Mouse (Mus musculus): ENCODE data around the gene Syt12.
"Not testable (repeated sequence)": the region's sequence is repeated elsewhere in the genome, so short reads cannot be mapped to it uniquely, and the experiment has no call there.

Gene Syt12

DNA sequence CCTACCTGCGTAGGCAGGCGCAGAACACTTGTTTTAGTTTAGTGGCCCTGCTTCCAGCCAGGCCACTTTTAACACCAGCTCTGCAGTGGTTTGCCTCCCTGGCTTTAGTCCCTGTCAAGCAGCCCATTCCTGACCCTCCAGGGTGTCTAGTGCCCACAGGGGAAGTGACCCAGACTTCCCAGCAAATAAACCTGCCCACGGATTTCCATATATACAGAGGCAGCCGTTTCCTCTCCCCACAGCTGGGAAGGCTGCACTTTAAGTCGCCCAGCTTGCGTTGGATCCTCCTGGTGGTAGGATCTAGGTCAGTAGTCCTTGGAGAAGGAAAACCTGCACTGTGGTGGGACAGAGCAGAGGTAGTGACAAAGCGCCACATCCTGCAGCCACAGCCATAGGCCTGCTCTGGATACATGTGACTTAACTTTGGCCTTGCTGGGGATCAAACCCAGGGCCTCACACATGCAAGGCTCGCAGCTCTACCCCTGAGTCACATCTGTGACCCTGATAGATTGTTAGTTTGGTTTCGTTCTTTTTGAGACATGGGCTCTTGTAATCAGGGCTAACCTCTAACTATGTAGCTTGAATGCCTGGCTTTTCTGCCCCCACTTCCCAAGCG, 13.9 kb upstream of the Syt12 start:
- no peak for DNase-seq (ENCODE audit: low spot score)

- DNase-seq (ENCODE audit: low spot score): no peak
Observed at GRCm38 (mm10) chr19:4487877-4488276, 10.6 kb upstream of the Syt12 start.

DNA sequence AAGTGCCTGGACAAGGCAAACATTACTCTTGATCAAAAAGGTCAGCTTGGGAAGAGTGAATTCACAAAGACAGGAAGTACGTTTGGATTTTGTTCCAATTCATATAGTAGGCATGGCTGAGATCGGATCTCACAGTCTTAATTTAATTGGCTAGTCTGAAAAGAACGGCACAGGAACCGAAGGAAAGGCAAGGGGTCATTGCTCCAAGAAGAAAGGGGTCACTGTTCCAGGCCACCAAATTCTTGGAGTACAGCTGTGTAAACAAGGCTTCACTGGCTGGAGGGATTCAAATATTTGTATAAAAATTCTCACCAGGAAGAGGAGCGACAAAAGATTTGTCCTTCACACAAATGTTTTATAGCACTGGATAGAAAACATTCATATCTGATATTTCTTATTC, 7.8 kb upstream of the Syt12 start:
- no peak for DNase-seq (ENCODE audit: low spot score)

DNA sequence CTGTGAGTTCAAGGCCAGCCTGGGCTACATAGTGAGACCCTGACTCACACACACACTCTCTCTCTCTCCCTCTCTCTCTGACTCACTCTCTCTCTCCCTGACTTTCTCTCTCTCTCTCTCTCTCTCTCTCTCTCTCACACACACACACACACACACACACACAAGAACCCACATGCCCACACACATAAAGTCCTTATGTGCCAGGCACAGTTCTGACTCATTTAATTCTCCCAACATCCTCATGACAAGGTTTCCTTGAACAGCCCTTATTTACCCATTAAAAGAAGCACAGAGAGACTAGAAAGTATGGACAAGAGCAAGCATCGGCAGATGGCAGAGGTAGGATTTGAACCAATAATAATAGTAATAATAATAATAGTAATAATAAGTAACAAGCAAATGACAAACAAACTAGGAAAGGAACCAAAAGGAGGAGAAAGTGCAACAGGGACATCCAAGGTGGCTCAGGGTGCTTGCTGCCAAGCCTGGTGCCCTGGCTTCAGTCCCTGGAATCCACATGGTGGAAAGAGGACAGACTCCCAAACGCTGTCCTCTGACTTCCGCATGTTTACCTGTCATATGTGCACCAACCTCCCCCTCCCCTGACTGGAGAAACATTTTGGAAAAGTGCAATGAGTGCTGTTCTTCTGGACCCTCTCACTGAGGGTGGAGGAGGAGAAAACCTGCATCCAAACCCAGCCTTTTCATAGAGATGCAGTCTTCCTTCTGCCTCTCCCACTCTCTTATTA, 5.0 kb upstream of the Syt12 start:
- no peak for DNase-seq (ENCODE audit: low spot score)

- DNase-seq (ENCODE audit: low spot score): no peak
Observed at GRCm38 (mm10) chr19:4481326-4481725, 4.1 kb upstream of the Syt12 start.

GRCm38 (mm10) chr19:4480041-4480440, 2.8 kb upstream of the Syt12 start:
- DNase-seq (ENCODE audit: low spot score): no peak

- DNase-seq (ENCODE audit: low spot score): no peak
Observed at GRCm38 (mm10) chr19:4478190-4478516, 906 bp upstream of the Syt12 start.

DNA sequence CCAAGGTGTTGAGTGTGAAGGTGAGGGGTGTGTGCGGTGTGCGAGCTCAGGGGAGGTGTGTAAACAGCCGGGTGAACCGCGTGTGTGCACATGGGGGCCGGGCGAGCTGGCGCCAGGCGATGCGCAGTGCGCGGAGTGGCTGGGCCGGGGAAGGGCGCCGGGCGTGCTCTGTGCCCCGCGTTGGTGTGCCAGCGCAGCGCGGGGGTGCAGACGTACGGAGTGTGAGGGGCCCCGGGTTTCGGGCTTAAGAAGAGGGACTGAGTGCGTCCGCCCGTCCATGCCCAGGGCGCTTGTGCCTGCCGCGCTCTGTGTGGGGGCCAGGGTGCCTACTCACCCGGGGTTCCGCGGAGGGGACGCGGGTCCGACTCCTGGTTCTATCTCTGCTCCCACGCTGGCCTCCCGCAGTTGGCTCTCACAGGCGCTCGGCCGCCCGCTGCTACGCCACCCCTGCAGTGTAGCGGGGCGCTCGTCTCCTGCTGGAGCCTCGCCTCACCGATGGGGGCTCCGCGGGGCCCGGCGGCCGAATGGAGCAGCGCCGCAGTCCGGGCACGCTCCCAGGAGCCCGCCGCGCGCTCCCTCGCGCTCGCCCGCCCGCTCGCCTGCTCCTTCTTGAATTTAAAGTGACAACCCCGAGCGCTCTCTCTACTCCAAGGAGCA, 518 bp downstream of the Syt12 start:
- peak; percentile 9 for DNase-seq (ENCODE audit: low spot score)

DNA sequence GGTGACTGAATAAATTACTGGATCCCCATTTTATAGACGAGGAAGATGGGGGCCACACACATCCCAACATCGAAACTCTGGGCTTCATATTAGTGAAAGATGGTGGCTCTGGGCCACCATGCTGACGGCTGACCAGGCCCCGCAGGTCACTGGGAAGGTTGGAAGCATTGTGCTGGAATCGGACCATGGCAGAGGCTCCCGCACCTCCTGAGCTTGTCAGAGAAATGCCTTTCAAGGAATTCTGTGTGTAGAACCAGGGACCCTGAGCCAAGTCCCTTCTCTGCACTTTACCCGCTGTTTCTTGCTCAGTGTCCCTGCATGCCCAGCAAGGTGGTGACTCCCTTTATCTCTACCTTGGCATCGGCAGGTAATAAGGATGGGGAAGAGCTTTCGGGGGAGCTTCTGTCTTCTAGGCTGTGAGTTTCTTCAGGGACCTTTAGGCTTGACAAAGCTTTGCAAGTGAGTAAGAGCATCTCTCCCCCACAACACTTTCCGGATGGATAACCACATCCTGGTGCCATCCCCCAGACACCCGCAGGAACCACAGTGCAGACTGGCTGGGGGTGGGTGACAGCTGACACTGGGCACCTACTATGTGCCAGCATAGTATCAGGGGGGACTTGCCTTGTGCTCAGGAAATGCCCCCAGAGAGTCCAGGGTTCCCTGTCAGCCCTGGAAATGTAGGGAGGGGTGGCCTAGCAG, 1.9 kb downstream of the Syt12 start:
- peak; percentile 71 for DNase-seq (ENCODE audit: low spot score)

GRCm38 (mm10) chr19:4474739-4475138, 2.5 kb downstream of the Syt12 start:
- no peak for DNase-seq (ENCODE audit: low spot score)

GRCm38 (mm10) chr19:4473549-4473948, 3.7 kb downstream of the Syt12 start:
- no peak for DNase-seq (ENCODE audit: low spot score)

DNA sequence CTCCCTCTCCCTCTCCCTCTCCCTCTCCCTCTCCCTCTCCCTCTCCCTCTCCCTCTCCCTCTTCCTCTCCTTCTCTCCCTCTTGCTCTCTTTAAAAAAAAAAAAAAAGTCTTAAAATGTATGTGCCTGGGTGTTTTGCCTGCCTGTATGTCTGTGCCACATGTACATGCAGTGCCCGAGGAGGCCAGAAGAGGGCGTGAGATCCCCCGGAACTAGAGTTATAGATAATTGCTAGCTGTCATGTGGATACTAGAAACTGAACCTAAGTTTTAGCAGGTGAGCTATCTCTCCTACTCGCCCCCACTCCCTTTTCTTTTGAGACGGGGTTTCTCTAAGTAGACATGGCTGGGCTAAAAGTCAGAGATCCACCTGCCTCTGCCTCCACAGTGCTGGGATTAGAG, 8.9 kb downstream of the Syt12 start:
- DNase-seq (ENCODE audit: low spot score): no peak

GRCm38 (mm10) chr19:4464666-4465065, 12.6 kb downstream of the Syt12 start:
- no peak for DNase-seq (ENCODE audit: low spot score)

GRCm38 (mm10) chr19:4461981-4462380, 15.3 kb downstream of the Syt12 start:
- DNase-seq (ENCODE audit: low spot score): no peak

DNA sequence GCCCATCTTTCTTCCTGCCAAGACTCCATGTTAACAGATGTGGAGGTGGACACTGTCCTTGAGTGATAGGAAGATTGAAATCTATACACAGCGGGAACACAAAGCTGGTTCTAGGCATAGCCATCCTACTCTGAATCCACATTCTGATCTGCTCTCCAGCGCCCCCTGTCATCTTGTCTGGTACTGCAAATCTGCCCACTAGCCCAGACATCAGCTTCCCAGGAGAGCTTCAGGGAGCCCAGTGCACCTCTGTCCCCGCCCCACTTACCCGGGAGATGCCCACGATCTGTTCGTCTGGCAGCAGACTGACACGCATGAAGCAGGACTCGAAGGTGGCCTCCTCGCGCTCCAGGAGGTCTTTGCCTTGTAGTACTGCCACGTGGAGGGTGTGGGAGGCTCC, 21.0 kb downstream of the Syt12 start:
- peak; percentile 50 for DNase-seq (ENCODE audit: low spot score)

GRCm38 (mm10) chr19:4455071-4455800, 22.0 kb downstream of the Syt12 start:
- no peak for DNase-seq (ENCODE audit: low spot score)

DNA sequence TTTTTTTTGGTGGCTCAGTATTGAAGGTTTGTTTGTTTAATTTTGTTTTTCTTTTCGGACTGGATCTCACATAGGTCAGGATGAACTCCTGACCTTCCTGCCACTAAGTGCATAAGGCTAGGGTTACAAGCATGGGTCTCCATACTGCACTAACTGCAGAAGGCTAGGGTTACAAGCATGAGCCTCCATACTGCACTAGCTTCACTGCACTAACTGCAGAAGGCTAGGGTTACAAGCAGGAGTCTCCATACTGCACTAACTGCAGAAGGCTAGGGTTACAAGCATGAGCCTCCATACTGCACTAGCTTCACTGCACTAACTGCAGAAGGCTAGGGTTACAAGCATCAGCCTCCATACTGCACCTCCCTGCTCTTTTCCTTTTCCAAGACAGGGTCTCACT, 23.2 kb downstream of the Syt12 start:
- DNase-seq (ENCODE audit: low spot score): not testable (repeated sequence)

DNA sequence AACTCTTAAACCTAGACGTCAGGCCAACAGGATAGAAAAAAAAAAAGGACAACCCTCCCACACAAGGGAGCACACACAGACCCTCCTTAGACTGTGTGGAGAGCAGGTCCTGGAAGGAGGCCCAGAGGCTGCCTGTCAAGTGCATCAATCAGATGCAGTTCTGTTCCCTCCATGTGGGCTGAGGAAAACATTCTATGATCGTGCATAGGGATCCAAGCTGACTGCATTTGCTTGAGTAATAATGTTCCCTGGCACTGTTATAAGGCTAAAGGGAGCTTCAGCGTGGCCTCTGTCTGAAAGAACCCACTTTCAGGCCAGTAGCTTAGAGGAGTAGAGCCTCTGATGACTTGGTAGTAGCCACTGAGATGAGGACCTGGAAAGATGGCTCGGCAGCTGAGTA, 24.7 kb downstream of the Syt12 start:
- DNase-seq (ENCODE audit: low spot score): no peak

DNA sequence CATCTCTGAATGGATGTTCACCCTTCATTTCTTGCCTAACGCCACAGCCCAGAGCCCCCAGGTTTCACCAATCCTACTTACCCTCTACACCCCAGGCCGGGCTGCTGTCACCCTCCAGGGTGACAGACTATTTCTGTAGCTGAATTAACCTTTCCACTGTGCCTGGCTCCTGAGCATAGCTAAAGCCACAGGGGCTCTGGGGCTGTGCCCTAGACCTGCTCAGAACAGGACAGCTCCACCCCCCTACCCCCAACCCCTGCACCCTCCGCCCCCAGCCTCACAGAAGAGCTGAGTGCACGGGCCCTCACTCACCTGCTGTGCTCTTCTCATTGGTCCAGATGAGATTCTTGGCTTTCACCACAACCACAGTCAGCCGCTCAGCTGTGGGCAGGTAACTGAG, 25.3 kb downstream of the Syt12 start:
- no peak for DNase-seq (ENCODE audit: low spot score)

- no peak for DNase-seq (ENCODE audit: low spot score)
Observed at GRCm38 (mm10) chr19:4451098-4451497, 26.1 kb downstream of the Syt12 start.

DNA sequence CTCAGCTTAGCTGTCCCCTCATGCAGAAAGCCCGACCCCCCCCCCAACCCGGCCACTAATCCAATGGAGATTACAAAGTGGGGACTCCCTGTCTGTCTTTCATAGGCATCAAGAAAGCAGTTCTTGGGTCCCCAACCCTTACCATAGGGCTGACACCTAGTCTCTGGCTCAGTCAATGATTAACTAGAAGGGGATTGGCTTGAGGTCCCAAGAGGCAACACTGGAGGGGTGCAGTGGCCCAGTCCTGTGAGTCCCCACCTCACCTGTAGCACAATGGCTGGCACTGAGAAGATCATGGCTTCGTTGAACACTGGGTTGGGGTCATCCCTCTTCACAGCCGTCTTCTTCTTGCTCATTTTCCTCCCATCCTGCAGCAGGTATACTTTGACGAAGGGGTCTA, 26.6 kb downstream of the Syt12 start:
- no peak for DNase-seq (ENCODE audit: low spot score)

GRCm38 (mm10) chr19:4449230-4449629, 28.0 kb downstream of the Syt12 start:
- no peak for DNase-seq (ENCODE audit: low spot score)

Measured in T-cell, adult 2 months (primary cell).